Mouse (Mus musculus) brain, embryonic 14.5 days (tissue): Measurements from ENCODE around the gene Pde4b. TPM values are rescaled to one million over a fixed set of nuclear protein-coding genes. Genes with fewer than 3 reads are reported as not detected.
A peak's percentile ranks its signal among the peaks of the same experiment; 100 is the strongest.

ENCODE experiments used
- DNase-seq: peaks from one replicate; pipeline ENCODE4 v3.0.0-alpha.2; 2011; ENCODE audit warnings: low read depth
- CTCF ChIP-seq: fragments of 200-500 bp; IDR thresholded peaks from 2 replicates; pipeline ENCODE4 v1.5.1; 2012; ENCODE audit warnings: inconsistent platforms, mild to moderate bottlenecking, moderate library complexity, borderline replicate concordance; ENCODE audit not compliant: insufficient read depth, insufficient read length; ENCODE audit errors: extremely low read depth
- POLR2A ChIP-seq: fragments of 200-500 bp; IDR thresholded peaks from 2 replicates; pipeline ENCODE4 v1.6.1; 2012; ENCODE audit warnings: mild to moderate bottlenecking, inconsistent platforms, borderline replicate concordance; ENCODE audit not compliant: poor library complexity, insufficient read depth, insufficient read length, severe bottlenecking; ENCODE audit errors: extremely low read depth
- polyA plus RNA-seq: library from polyadenylated mRNA; depleted of rRNA; stranded (reverse); fragments of >200 nt; gene quantifications from 2 replicates; pipeline ENCODE4 v1.2.3, GENCODE M21; 2012

The Pde4b gene
- polyA plus RNA-seq, 1 experiment = 35.0 TPM

DNA sequence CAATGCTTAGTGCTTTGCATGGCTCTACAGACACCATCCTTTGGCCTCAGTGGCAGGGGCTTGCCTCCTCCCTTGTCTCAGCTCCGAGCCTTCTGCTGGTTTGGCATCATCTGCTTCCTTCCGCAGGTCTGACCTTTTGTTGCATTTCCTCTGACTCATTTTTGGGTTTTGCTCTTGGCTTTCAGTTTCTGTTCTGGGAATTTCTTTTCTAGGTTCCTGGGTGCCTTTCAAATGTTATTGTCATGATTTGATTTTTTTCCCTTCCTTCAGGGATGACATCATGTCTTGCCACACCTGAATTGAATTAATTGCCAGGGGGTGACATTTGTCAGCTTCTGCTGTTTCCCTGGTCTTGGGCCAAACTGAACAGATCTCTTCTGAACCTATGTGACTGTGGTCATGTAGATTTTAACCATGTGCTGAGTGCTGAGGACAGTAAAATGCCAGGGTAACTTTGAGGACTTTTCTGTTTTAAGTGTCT, 17.2 kb downstream of the Pde4b start:
- TF ChIP-seq POLR2A (no peak), CTCF (no peak)
- no peak for DNase-seq

- TF ChIP-seq POLR2A (no peak), CTCF (no peak)
Observed at GRCm38 (mm10) chr4:102106771-102107170, 19.4 kb downstream of the Pde4b start.

GRCm38 (mm10) chr4:102119454-102119853, 32.1 kb downstream of the Pde4b start:
- TF ChIP-seq POLR2A (no peak), CTCF (no peak)
- DNase-seq = no peak

More at GRCm38 (mm10) chr4:102106771-102107170, 19.4 kb downstream of the Pde4b start:
- no peak for DNase-seq

DNA sequence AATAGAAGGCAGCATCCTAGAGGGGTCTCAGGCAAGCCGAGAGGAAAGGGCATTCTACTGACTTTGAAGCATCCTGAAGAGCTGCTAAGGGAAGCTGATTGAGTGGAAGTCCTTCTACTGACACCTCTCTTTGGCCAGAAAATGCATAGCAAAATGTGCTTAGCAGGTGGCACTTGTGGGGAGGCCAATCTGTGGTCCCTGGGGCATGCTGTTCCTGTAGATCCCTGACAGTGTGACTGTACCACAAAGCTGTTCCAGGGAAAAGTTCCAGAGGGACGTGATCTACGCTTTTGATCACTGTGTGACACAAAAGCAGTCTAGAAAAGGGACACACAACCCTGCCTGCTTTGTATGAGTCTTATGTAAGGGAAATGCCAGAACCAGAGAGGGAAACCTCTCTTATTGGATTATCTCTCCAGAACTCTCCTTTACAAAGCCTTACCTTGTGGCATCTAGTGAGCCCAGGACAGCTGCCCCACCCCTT, 49.1 kb downstream of the Pde4b start:
- no peak for TF ChIP-seq POLR2A
- DNase-seq = no peak

- no peak for DNase-seq
- TF ChIP-seq CTCF (no peak), POLR2A (no peak)
Observed at GRCm38 (mm10) chr4:102138346-102138745, 51.0 kb downstream of the Pde4b start.

DNA sequence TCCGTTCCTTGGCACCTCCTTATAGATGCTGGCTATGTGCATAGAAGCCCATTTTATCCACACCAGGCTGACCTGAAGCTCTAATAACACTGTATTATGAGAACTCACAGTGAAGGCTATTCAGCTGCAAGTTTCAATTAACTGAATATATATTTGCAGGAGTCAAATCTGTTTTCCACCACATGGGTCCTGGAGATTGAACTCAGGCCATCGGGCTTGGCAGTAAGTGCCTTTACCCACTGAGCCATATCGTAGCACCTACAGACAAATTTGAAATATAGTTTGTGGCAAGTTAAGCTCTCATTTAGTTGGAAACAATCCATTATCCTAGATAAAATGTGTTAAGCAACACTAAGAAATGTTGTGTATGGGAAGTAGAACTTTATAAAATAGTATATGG, 53.9 kb downstream of the Pde4b start:
- TF ChIP-seq CTCF (no peak), POLR2A (no peak)
- no peak for DNase-seq

- no peak for TF ChIP-seq CTCF
- no peak for TF ChIP-seq POLR2A
Observed at GRCm38 (mm10) chr4:102148766-102149165, 61.4 kb downstream of the Pde4b start.

GRCm38 (mm10) chr4:102159178-102159577, 71.8 kb downstream of the Pde4b start:
- DNase-seq = no peak
- TF ChIP-seq POLR2A (no peak), CTCF (no peak)

More at GRCm38 (mm10) chr4:102148766-102149165, 61.4 kb downstream of the Pde4b start:
- DNase-seq = peak; percentile 12

- DNase-seq = no peak
- TF ChIP-seq POLR2A (no peak), CTCF (no peak)
Observed at GRCm38 (mm10) chr4:102171636-102172035, 84.3 kb downstream of the Pde4b start.

DNA sequence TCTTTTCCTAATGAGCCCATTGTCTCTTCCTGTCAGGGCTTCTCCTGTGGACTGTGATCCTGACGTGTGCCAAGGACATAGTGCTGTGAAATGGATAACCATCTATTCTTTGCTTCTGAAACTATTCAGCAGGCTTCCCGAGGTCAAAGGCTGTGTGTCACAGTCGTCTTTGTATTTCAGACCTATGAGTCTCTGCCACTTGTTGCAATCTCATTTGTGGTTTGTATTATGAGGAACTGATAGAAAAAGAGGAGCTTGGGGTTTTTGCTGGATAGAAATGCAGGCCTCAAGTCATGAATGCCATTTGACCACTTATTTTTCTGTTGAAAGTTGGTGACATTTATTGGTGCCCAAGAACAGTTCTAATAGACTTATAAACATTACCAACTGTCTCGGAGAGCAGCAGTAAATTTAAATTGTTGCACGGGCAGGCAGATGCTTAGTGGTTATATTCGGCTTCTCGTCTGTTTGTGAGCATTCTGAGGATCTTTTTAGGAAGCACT, 85.4 kb downstream of the Pde4b start:
- DNase-seq = no peak
- no peak for TF ChIP-seq POLR2A
- no peak for TF ChIP-seq CTCF

DNA sequence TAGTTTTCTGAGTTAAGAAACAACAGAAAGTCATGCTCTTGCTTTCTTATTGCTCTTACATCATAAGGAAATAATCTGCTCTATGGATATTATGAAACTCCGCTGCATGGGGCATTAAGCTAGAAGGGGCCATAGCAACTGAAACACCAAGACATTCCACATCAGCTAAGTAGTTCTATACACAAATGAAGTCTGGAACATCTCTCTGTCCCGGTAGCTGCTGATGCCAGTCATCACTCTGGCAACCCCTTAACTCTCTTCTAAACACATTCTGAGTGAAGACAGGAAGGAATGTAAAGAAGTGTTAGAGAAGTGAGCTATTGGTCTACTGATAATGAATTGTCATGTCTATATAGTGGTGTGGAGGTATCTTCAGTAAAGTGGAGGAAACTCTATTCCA, 88.6 kb downstream of the Pde4b start:
- DNase-seq = no peak
- TF ChIP-seq CTCF (no peak), POLR2A (no peak)

DNA sequence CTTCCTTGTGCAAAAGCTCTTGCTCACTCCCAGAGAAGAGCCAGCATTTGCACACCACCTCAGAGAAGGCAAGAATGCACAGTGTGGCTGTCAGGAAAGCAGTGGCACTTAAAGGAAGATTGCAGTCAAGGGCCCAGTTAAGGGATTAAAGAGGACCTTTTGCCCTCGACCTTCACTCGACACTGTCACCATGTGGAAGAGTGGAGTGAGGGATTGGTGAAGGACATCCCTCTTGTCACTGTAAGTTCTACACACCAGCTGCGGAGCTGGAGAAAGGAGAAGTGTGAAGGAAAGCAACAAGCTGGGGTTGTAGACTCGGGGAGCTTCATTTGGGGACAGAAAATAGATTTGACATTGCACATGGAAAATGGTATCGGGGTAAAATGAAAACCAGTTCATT, 89.9 kb downstream of the Pde4b start:
- DNase-seq = no peak
- no peak for TF ChIP-seq POLR2A
- TF ChIP-seq CTCF = no peak
